Mouse (Mus musculus) layer of hippocampus, postnatal 36 days (tissue): ENCODE results near the gene C1d. TPM values are rescaled to one million over a fixed set of nuclear protein-coding genes. Genes with fewer than 3 reads are reported as not detected.
A peak's percentile ranks its signal among the peaks of the same experiment; 100 is the strongest.
"Not testable (repeated sequence)": the region's sequence is repeated elsewhere in the genome, so short reads cannot be mapped to it uniquely, and the experiment has no call there.

Source experiments
- DNase-seq, 2 experiments: peaks; one replicate each; pipeline ENCODE4 v3.0.0; 2022
- total RNA-seq, 2 experiments: library from RNA; stranded (reverse); gene quantifications; 2 replicates each; pipeline ENCODE4 v1.2.3; 2021

The C1d gene
- total RNA-seq: 10 to 100 TPM; 49.3 to 49.8 TPM

GRCm38 (mm10) chr11:17257443-17257842 lies at the start of gene C1d:
Gene C1d (plus strand): TSS chr11:17257579.
- peak; percentile 93 to 94 for DNase-seq

- peak; percentile 95 for DNase-seq
These were observed 45.9 kb upstream of the C1d start, which contains the start of gene Pno1 for GRCm38 (mm10) chr11:17211258-17212140. Gene Pno1 (minus strand): TSS chr11:17211568.

- no peak for DNase-seq
These were observed 45.3 kb upstream of the C1d start for GRCm38 (mm10) chr11:17212141-17212495.

- no peak for DNase-seq
These were observed 44.4 kb upstream of the C1d start for GRCm38 (mm10) chr11:17212903-17213509.

DNA sequence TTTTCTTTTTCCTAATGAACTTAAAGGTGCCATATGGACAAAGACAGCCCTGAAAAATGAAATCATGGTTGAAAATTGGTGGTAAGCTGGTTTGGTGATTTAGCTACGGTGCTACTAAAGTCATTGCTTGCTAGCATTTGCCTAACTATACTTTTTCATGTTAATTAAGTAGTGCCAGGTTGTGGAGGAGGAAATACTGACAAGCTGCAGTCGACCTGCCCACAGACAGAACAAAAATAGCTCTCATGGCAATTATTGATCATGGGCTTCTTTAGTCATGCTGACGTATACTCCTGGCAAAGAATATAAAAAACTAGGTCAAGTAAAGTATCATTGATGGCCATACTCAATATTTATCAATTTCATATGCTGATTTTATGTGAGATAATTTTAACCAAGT lies 41.9 kb upstream of the C1d start:
- no peak for DNase-seq

- no peak for DNase-seq
These were observed 36.3 kb upstream of the C1d start for GRCm38 (mm10) chr11:17221126-17221525.

- no peak for DNase-seq
These were observed 24.6 kb upstream of the C1d start for GRCm38 (mm10) chr11:17232792-17233191.

DNA sequence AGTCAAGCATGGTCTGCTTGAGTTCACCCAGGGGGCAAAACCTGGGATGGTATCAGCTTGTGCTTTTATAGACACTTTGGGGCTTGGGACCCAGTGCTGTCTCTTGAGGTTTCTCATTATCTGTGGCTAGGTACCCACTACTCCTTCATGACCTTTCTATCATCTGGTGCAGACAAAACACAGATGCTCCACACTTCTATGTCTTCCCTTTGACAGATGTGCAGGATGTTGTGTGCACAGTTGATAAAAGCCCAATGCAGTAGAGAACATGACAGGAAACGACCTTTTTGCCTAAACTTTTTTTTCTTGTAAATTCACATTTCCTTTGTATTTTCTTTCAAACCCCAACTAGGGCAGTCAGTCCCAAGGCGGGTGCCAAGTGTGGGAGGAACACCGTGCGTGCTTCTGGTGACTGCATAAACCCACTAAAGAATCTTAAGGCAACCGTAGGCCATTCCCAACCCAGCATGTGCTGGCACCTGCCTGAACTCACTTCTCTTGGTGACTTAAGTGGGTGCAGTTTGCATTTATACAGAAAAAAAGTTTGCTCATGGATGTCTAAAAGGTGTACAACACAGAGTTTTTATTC lies 20.8 kb upstream of the C1d start:
- DNase-seq: no peak

DNA sequence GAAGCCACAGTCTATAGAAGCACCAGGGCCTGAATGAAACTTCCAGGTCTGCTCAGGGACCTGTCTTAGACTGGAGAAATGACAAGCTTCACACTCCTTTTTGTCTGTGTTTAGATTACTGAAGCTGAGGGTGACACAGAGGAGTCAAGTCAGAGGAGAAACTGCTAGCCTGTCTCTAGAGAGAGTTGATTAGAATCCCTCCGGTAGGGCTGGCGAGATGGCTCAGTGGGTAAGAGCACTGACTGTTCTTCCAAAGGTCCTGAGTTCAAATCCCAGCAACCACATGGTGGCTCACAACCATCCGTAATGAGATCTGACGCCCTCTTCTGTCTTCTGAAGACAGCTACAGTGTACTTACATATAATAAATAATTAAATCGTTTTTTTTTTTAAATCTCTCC lies 18.8 kb upstream of the C1d start:
- not testable (repeated sequence) for DNase-seq

GRCm38 (mm10) chr11:17248715-17249114 lies 8.7 kb upstream of the C1d start:
- no peak for DNase-seq

GRCm38 (mm10) chr11:17256813-17257365 lies 490 bp upstream of the C1d start:
- no peak for DNase-seq

GRCm38 (mm10) chr11:17257861-17258260 lies 482 bp downstream of the C1d start:
- peak; percentile 15 for DNase-seq

DNA sequence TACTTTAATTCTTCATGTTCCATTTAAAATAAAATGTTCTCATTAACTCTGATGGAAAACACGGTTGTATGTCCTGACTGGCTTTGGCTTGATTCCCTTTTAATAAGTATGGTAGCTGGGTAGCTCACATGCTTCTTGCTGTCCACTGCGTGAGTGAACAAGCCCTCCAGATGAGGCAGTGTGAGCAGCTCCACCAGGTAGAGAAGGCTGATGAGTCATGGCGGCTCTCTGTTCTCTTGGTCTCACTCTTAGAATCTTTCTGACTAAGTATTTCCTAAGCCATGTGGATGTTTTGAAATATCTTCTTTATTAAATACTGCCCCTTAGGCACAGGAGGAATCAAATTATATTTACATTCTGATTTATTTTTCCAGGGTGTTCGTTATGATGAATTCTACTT lies 9.8 kb downstream of the C1d start:
- DNase-seq: no peak

DNA sequence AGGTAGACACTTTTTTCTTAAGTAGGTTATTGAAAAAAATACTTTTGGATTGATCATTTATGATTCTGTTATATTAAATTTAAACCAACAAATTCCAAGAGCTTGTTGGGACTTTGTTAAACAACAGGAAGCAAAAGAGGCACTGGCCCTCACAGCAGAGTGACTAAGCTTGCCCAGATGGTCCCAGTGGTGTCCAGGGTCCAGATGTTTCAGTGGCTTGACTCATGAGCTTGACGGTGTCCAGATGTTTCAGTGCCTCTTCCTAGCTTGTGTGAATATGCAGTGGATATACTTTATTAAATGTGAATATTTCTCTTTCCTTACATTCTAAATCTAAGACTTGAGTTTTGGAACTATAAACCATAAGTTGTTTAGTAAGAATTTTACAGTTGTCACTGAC lies 11.4 kb downstream of the C1d start:
- DNase-seq: no peak

- DNase-seq: peak in 1 of 2 experiments; percentile 36
These were observed 22.6 kb downstream of the C1d start for GRCm38 (mm10) chr11:17279959-17280358.

DNA sequence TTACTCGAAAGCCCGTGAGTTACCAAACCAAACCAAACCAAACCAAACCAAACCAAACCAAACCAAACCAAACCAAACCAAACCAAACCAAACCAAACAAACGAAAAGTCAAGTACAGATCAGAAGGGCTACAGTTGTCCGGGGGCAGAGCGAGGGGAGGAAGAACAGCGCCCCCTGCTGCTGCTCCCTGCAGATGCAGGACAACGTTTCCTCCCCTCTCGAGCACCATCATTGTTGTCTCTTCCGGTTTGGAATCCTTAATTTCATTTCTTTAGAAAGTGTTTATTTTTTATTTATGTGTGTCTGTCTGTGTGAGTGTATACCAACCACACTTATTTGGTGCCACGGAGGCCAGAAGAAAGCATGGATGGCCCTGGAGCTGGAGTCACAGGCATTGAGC lies 26.7 kb downstream of the C1d start:
- DNase-seq: no peak

GRCm38 (mm10) chr11:17288884-17289283 lies 31.5 kb downstream of the C1d start:
- no peak for DNase-seq

DNA sequence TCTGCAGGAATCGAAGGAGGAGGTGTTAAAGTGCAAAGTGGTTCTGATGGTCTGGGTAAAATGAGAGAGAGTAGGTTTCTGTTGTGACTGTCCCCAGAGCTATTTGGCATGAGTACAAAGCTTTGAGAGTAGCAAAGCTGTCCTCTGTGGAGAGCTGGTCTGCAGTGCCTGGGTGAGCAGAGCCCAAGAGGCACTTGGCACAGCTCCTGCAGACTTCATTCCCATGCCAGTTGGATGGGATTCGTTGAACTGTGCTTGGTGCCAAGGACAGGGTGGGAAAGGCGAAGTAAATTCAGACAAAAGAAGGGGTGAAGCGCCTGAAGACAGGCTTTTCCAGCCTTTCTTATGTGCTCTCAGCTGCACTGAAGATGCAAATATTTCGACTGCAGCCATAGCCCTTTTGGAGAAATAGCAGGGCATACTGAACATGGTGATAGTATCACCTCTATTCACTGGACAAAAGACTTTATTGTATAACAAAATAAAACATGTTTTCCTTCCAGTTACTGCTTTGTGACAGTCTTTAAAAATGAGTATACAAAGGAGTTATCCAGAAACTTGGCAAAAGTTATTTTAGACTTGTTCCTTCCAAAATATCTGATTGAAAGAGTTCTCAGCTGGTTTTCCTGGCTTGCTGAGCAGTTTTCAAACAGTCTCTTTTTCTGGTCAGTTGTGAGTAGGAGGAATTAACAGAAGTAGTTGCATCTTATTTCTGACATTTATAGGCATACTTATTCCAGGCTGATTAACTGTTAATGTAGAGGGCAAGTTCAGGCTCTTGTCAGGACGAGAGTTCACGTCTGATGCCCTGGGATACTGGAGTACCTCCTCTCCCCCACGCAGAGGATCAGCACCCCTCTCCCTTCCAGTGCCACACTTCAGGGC lies 48.9 kb downstream of the C1d start:
- DNase-seq: peak; percentile 73 to 76

- DNase-seq: no peak
These were observed 50.1 kb downstream of the C1d start for GRCm38 (mm10) chr11:17307457-17307856.
